Mouse (Mus musculus) heart, postnatal 14 days (tissue): ENCODE data around the gene Spast. TPM values are rescaled to one million over a fixed set of nuclear protein-coding genes. Genes with fewer than 3 reads are reported as not detected.
"Not testable (repeated sequence)": the region's sequence is repeated elsewhere in the genome, so short reads cannot be mapped to it uniquely, and the experiment has no call there.

Experiments
- DNase-seq, 2 experiments: peaks; one replicate each; pipeline ENCODE4 v3.0.0; 2021 to 2022
- intact Hi-C: fragments of 180-260 bp; cut with DNase I; formaldehyde crosslinking; loops from one replicate; pipeline ENCODE4 v1.15.1; 2025
- total RNA-seq, 2 experiments: library from RNA; stranded (reverse); gene quantifications; 2 replicates each; pipeline ENCODE4 v1.2.3; 2021

The Spast gene
- total RNA-seq, 2 experiments from 2014 or later, result 29.3 to 33.2 TPM

DNA sequence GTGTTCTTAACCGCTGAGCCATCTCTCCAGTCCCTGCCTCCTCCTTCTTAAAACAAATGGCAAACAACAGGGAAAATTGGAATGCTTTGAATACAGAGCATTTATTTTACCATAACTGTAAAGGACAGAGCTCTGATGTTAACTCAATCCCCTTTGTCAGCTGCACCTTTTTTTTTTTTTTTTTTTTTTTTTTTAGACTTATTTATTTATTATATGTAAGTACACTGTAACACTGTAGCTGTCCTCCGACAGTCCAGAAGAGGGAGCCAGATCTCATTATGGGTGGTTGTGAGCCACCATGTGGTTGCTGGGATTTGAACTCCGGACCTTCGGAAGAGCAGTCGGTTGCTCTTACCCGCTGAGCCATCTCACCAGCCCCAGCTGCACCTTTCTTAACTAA lies 20.1 kb upstream of the Spast start:
- no peak for DNase-seq
- intact Hi-C loops, result loop anchor here (5.0 kb wide), 1 partner anchor 79 kb away; the partner anchor contains the start of gene Slc30a6

- intact Hi-C loops, result no loop called here
- peak in 1 of 2 experiments; percentile 5 for DNase-seq
Measured at GRCm38 (mm10) chr17:74322400-74323054, 16.3 kb upstream of the Spast start.

- intact Hi-C loops, result no loop called here
- DNase-seq, result no peak
Measured at GRCm38 (mm10) chr17:74323844-74324243, 14.9 kb upstream of the Spast start, which contains the start of gene Dpy30. Gene Dpy30, minus strand, starts transcription at chr17:74323944.

DNA sequence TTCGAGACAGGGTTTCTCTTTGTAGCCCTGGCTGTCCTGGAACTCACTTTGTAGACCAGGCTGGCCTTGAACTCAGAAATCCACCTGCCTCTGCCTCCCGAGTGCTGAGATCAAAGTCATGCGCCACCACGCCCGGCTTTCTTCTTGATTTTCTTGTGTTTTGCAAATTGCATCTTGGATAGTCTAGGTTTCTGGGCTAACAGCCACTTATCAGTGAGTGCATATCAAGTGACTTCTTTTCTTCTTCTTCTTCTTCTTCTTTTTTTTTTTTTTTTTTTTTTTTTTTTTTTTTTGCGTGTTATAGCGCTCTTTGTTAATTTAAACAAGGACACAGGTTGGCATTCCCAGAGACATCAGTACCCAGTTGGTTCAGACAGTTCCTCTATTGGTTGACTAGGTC lies 11.6 kb upstream of the Spast start:
- DNase-seq, intact Hi-C loops: not testable (repeated sequence)

- intact Hi-C loops, result not testable (repeated sequence)
- DNase-seq, result peak; percentile 38 to 68
Measured at GRCm38 (mm10) chr17:74328146-74328545, 10.6 kb upstream of the Spast start.

- intact Hi-C loops, result no loop called here
- DNase-seq, result no peak
Measured at GRCm38 (mm10) chr17:74331049-74331676, 7.6 kb upstream of the Spast start.

- intact Hi-C loops, result loop anchor here (5.0 kb wide), 1 partner anchor 189 kb away; the partner anchor contains the start of gene Birc6
- DNase-seq, result peak; percentile 97
Measured at GRCm38 (mm10) chr17:74338225-74338931, 409 bp upstream of the Spast start.

DNA sequence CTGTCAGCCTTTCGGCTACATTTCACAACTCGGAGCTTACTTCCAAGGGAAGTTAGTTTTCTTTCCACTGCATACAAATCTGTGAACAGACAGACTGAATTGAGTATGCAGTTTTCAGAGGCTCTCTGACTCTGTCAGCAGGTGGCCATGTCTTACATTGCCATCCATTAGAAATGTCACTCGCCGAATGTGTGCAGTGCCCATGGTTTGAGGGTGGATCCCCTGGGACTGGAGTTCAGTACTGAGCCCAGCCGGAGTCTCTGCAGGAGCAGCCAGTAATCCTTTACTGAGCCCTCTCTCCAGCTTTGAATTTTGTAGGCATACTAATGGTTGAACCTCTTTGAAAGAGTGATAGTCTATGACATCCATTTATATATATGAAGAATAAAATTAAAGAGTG lies 2.4 kb downstream of the Spast start:
- intact Hi-C loops, result loop anchor here (5.0 kb wide), 1 partner anchor 56 kb away; the partner anchor contains the start of gene Slc30a6
- no peak for DNase-seq

DNA sequence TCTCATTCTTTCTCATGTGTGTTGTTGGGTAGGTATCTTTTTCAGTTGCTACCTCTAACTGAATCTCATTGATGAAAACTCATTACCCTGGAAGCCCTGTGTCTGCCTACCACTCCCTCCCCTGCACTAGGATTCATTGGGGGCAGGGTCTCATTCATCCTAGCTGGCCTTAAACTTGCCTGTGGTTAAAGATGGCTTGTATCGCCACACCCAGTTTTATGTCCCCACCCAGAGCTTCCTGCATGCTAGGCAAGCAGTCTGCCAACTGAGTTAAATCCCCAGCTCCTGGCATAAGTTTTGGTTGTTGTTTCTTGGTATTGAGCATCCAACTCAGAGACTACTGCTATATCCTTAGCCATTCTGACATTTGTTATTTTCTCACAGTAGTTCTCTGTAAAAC lies 24.8 kb downstream of the Spast start:
- no peak for DNase-seq
- intact Hi-C loops, result no loop called here

- DNase-seq, result no peak
- intact Hi-C loops, result no loop called here
Measured at GRCm38 (mm10) chr17:74376916-74377315, 38.1 kb downstream of the Spast start.

- no peak for DNase-seq
- intact Hi-C loops, result no loop called here
Measured at GRCm38 (mm10) chr17:74386657-74387056, 47.9 kb downstream of the Spast start.

DNA sequence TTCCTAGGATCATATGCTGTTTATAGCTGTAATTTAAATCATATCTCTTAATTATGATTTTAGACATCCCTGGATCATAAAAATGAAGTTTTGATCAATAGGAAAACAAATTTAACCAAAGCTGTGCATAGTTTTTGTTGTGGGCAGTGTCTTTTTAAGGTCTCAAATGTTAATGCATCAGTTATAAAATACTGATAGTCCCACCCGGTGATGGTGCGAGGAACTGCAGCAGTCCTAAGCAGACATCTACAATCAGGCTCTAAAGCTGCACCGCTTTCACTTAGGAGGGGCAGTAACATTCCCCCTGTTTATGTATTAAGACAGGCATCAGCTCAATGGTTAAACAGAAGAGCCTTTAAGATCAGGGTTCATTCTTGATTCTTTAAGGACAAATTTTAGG lies 51.1 kb downstream of the Spast start:
- no peak for DNase-seq
- intact Hi-C loops, result loop anchor here (10.0 kb wide), 1 partner anchor 95 kb away; the partner anchor contains the start of gene Yipf4

DNA sequence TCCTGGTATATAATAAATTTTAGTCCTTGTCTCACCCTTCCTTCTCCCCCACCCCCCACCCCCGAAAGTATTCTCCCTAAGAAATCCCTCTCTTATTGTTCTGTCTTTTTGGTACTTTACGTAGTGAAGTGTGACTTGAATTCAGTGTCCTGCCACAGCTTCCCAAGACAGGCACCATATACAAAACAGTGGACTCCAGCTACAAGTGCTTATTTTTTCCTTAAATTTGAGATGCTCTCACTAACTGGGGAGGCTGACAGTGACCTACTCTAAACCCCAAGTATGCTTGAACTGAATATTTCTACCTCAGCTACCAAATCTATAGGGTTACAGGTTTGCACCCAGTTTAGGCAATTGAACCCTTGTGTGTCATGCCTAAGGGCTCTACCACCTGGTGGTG lies 55.6 kb downstream of the Spast start:
- DNase-seq, result no peak
- intact Hi-C loops, result loop anchor here (10.0 kb wide), 1 partner anchor 90 kb away; the partner anchor contains the start of gene Yipf4

- DNase-seq, result no peak
- intact Hi-C loops, result loop anchor here (5.0 to 10.0 kb wide), 3 partner anchors 53 to 90 kb away; partner anchors contain the start of gene Yipf4
Measured at GRCm38 (mm10) chr17:74394855-74395254, 56.1 kb downstream of the Spast start.

GRCm38 (mm10) chr17:74395383-74396065 lies 56.7 kb downstream of the Spast start, which contains the start of gene Slc30a6:
Gene Slc30a6, plus strand, starts transcription at chr17:74395608.
- intact Hi-C loops, result loop anchor here (5.0 to 10.0 kb wide), 3 partner anchors 53 to 89 kb away; partner anchors contain the start of gene Yipf4
- peak; percentile 95 to 97 for DNase-seq

DNA sequence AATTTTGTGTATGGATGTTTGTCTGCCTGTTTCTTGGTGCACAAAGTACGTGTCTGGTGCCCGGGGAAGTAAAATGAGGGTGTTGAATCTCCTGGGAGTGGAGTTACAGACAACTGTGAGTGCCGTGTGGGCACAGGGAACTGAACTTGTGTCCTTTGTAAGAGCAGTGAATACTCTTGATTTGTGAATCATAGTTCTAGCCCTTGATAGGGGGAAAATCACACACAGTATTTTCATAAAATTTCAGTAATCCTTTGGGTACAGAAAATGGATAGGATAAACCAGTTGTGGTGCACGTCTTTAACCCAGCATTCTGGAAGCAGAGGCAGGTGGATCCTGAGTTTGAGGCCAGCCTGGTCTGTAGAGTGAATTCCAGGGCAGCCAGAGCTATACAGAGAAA lies 58.0 kb downstream of the Spast start:
- intact Hi-C loops, result loop anchor here (5.0 to 10.0 kb wide), 3 partner anchors 54 to 88 kb away; partner anchors contain the start of gene Yipf4
- DNase-seq, result no peak

GRCm38 (mm10) chr17:74397173-74397572 lies 58.4 kb downstream of the Spast start:
- DNase-seq, result no peak
- intact Hi-C loops, result loop anchor here (5.0 to 10.0 kb wide), 3 partner anchors 55 to 88 kb away; partner anchors contain the start of gene Yipf4

DNA sequence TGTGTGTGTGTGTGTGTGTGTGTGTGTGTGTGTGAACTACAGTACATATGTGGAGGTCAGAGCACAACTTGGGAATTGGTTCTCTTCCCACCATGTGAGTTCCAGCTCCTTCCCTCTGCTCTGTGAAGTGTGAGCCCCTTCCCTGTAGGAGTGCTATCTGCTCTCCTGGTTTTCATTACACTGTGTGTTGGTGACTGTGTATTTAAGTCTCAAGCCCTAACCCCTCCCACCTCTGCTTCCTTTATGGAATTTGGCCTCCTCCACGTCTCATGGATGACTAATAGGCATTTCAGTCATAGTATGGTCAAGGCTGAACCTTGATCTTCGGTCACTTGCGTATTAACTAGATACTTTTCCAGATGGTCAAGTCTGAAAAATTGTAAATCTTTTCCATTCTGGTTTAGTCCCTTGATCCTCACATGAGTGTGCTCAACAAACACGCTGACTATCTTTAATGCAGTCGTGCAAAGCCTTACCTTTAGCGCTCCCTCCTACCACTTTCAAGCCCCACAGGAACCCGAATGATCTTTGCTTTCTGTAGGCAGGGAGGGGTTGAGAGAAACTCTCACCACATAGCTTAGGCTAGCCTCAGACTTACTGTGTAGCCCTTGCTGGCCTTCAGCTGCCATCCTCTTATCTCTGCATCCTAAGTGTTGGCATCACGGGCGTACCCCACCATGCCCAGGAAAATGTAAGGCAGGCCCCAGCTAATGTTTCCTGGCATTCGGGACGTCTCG lies 63.9 kb downstream of the Spast start:
- intact Hi-C loops, result no loop called here
- no peak for DNase-seq

- intact Hi-C loops, result no loop called here
- no peak for DNase-seq
Measured at GRCm38 (mm10) chr17:74406487-74406886, 67.7 kb downstream of the Spast start.
